Mouse (Mus musculus): ENCODE data around the gene Dscaml1. TPM values are rescaled to one million over a fixed set of nuclear protein-coding genes. Genes with fewer than 3 reads are reported as not detected.

The Dscaml1 gene
- polyA plus RNA-seq, 1 experiment from 2014 or later: 0.23 TPM

DNA sequence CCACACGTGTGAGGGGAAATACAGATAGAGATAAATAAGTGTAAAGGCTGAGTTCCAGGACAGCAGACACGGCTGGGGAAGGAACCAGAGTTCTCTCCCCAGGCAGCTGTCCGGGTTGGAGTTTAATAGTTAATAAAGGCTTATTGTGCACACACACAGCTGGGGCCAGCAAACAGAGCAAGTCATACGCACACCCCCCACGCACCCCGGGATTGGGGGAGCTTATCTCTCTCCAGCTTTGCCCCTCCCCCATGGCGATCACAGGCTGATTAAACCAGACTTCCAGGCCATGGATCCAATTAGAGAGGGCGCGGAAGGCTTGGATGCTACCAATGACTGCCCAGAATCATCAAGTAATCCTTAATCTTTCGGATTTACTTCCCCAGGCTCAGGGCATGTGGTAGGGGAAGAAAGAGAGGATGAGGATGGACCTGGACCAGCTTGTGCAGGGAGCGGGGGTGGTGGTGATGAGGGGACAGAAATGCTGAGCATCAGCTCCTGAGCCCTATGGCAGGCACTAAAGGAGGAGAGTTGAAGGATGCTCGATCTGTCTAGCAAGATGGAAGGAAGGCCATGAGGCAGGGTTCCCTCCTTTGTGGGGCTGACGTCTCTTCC is 119.7 kb downstream of the Dscaml1 start:
- H3K9me3 ChIP-seq (replicated peaks; ENCODE audit: control insufficient read depth, low read length): no peaks in the 10 kb centered on the region
- no peak overlapping the region for H3K9ac ChIP-seq (ENCODE audit: low read depth, low read length)
- H3K4me2 ChIP-seq: no peak overlapping the region
- no peaks in the 10 kb centered on the region for H3K4me1 ChIP-seq (ENCODE audit: control insufficient read depth, insufficient read depth, low read length)
- H3K4me3 ChIP-seq (ENCODE audit: low read depth, low read length): no peak overlapping the region
- 49% methylated on average over 13 of the region's 13 CpGs for WGBS (ENCODE audit: insufficient replicate concordance)
- H3K36me3 ChIP-seq (ENCODE audit: control insufficient read depth, insufficient read depth, low read length): no peaks in the 10 kb centered on the region
- peaks cover 10% of the 10 kb centered on the region; the same call in 1 of the 2 replicates for H3K27me3 ChIP-seq (ENCODE audit: control insufficient read depth, insufficient read depth, low read length)
- no peak for ATAC-seq (replicated peaks; ENCODE audit: insufficient number of reproducible peaks, low FRiP score, low TSS enrichment)
- no peak overlapping the region for H3K27ac ChIP-seq (ENCODE audit: low read depth, low read length)

DNA sequence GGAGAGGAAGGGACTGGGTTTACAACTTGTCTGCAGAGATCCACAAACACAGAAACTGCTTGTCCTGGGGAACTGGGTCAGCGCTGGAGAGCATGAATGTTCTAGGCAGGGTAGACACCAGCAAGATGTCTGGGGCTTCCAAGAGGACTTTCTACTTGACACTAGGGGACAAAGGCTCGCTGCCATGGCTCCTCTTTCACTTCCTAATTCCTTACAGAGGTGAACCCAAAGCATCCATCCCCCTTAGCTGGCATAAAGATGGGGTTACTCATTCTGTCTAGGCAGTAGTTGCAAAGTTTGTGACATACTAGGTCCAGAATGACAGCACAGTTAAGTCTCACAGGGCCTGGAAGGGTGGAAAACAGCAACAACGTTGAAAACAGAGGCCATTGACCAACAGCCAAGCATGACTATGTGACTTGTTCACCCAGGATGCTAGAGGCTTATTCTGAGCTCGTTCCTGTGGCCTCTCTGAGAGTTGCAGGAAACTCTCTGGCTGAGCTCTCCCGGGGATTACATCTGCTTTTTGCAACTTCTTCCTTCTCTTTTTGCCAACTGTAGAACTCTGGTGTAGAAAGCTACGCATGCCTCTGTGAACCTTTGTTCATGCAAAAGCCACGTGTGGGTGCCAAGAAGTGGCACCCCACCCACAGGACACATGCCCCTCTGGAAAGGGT is 120.6 kb downstream of the Dscaml1 start:
- Histone ChIP-seq H3K4me3 (ENCODE audit: low read depth, low read length) (no peak overlapping the region), H3K27me3 (ENCODE audit: control insufficient read depth, insufficient read depth, low read length) (peaks cover 11% of the 10 kb centered on the region), H3K4me2 (no peak overlapping the region), H3K27ac (ENCODE audit: low read depth, low read length) (no peak overlapping the region), H3K36me3 (ENCODE audit: control insufficient read depth, insufficient read depth, low read length) (no peaks in the 10 kb centered on the region), H3K9me3 (replicated peaks; ENCODE audit: control insufficient read depth, low read length) (no peaks in the 10 kb centered on the region), H3K4me1 (ENCODE audit: control insufficient read depth, insufficient read depth, low read length) (no peaks in the 10 kb centered on the region), H3K9ac (ENCODE audit: low read depth, low read length) (no peak overlapping the region)
- no peak for ATAC-seq (replicated peaks; ENCODE audit: insufficient number of reproducible peaks, low FRiP score, low TSS enrichment)
- 78% methylated on average over 7 of the region's 7 CpGs for WGBS (ENCODE audit: insufficient replicate concordance)

DNA sequence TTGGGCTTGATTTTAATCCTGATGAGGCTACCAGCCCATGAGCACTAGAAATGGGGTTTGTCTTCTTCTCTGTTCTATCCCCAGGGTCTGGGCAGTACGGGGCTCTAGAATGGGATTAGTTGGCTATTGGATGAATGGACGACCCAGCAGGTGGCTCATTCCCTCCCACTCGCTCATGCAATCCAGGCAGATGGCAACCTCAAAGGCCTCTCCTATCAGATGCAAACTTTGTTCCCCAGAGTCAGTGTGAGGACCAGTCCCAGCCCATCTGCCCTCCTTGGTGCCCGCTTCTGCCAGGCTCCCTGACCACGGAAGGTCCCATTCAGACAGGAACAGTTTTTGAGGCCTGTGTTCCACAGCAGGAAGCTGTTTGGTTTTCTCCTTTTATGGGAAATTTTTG is 123.4 kb downstream of the Dscaml1 start:
- Histone ChIP-seq H3K4me2 (no peak overlapping the region), H3K27ac (ENCODE audit: low read depth, low read length) (no peak overlapping the region), H3K36me3 (ENCODE audit: control insufficient read depth, insufficient read depth, low read length) (no peaks in the 10 kb centered on the region), H3K27me3 (ENCODE audit: control insufficient read depth, insufficient read depth, low read length) (peaks cover 8% of the 10 kb centered on the region), H3K9ac (ENCODE audit: low read depth, low read length) (no peak overlapping the region), H3K4me1 (ENCODE audit: control insufficient read depth, insufficient read depth, low read length) (no peaks in the 10 kb centered on the region), H3K9me3 (replicated peaks; ENCODE audit: control insufficient read depth, low read length) (no peaks in the 10 kb centered on the region), H3K4me3 (ENCODE audit: low read depth, low read length) (no peak overlapping the region)
- WGBS (ENCODE audit: insufficient replicate concordance): 43% methylated on average over 5 of the region's 5 CpGs
- no peak for ATAC-seq (replicated peaks; ENCODE audit: insufficient number of reproducible peaks, low FRiP score, low TSS enrichment)

DNA sequence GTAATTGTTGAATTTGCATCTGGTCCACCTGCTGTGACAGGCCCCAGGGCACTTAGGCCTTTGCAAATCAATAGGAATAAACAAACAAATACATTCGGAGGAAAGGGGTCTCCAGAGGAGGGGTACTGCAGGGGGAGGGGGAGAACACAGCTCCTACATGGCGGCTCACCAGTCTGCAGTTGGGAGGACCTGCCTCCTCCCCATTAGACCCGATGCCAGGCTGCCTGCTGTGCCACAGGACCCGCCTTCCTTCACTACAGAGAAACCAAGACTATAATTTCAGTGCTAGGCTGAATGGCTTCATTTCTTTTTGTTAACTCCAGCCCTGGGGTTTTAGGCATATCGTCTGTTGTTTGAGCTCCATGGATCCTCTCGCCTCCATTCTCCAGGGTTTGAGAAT is 123.8 kb downstream of the Dscaml1 start:
- Histone ChIP-seq H3K4me2 (no peak overlapping the region), H3K4me3 (ENCODE audit: low read depth, low read length) (no peak overlapping the region), H3K9ac (ENCODE audit: low read depth, low read length) (no peak overlapping the region), H3K36me3 (ENCODE audit: control insufficient read depth, insufficient read depth, low read length) (no peaks in the 10 kb centered on the region), H3K4me1 (ENCODE audit: control insufficient read depth, insufficient read depth, low read length) (no peaks in the 10 kb centered on the region), H3K27ac (ENCODE audit: low read depth, low read length) (no peak overlapping the region), H3K9me3 (replicated peaks; ENCODE audit: control insufficient read depth, low read length) (no peaks in the 10 kb centered on the region), H3K27me3 (ENCODE audit: control insufficient read depth, insufficient read depth, low read length) (peaks cover 8% of the 10 kb centered on the region)
- ATAC-seq (replicated peaks; ENCODE audit: insufficient number of reproducible peaks, low FRiP score, low TSS enrichment): no peak
- WGBS (ENCODE audit: insufficient replicate concordance): 40% methylated on average over 6 of the region's 6 CpGs

DNA sequence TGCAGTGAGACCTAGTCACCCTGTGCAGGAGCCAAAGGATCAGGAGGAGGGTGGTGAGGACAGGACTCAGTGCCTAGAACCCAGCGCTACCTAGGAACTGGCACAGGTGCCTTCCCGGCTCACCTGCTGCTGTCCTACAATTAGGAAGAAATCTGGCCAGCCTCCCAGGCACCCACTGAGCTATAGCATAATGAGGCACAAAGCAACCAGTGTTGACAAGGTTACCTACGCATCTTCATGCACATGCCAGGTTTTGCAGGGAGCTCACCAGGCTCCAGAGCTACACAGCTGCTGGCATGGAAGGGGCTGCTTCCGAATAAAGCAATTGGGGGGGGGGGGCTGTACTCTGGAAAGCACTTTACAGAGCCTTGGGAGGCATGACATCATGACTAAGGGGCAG is 124.2 kb downstream of the Dscaml1 start:
- 68% methylated on average over 4 of the region's 4 CpGs for WGBS (ENCODE audit: insufficient replicate concordance)
- H3K27me3 ChIP-seq (ENCODE audit: control insufficient read depth, insufficient read depth, low read length): peaks cover 7% of the 10 kb centered on the region
- no peak overlapping the region for H3K4me2 ChIP-seq
- no peaks in the 10 kb centered on the region for H3K4me1 ChIP-seq (ENCODE audit: control insufficient read depth, insufficient read depth, low read length)
- no peak for ATAC-seq (replicated peaks; ENCODE audit: insufficient number of reproducible peaks, low FRiP score, low TSS enrichment)
- H3K27ac ChIP-seq (ENCODE audit: low read depth, low read length): no peak overlapping the region
- H3K9ac ChIP-seq (ENCODE audit: low read depth, low read length): no peak overlapping the region
- no peaks in the 10 kb centered on the region for H3K36me3 ChIP-seq (ENCODE audit: control insufficient read depth, insufficient read depth, low read length)
- no peaks in the 10 kb centered on the region for H3K9me3 ChIP-seq (replicated peaks; ENCODE audit: control insufficient read depth, low read length)
- H3K4me3 ChIP-seq (ENCODE audit: low read depth, low read length): no peak overlapping the region

DNA sequence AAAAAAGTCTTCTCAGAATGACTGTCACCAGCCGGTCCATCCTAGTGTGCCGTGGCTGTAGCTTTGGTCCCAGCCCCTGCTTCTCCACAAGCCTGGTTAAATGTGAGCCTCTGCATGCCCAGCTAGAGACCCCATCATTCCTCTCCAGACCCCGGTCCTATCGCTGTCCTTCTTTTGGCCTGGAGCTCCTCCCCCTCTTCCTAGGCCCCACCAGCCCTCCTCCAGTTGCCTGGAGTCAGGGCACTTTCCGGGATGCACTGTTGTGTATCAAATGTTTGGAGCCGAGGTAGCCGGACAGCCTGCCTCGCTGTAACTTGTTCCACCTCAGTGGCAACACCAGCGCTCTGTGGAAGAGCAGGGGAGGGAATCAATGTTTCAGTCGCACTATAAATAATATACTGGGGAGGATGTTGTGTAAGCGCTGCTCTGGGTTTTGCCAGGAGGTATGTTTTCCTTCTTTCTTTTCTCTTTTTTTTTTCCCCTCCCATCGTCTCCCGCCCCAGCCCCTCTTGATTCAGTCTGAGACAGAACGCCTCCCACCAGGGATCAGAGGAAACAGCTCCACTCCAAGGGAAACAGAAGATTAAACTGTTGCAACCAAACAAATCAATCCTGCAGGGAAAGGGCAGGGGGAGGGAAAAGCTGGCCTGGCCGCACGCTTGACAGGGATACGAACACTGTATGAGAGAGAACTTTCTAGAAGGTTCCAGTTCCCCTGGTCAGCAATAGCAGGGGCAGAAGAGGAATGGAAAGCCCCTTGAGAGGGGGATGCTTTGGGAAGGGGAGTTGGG is 128.8 kb downstream of the Dscaml1 start:
- no peaks in the 10 kb centered on the region for H3K9me3 ChIP-seq (replicated peaks; ENCODE audit: control insufficient read depth, low read length)
- no peak; the same call in 1 of the 2 replicates for ATAC-seq (replicated peaks; ENCODE audit: insufficient number of reproducible peaks, low FRiP score, low TSS enrichment)
- H3K4me2 ChIP-seq: peak overlapping the region; percentile 3; the same call in 1 of the 2 replicates
- peaks cover 3% of the 10 kb centered on the region for H3K27me3 ChIP-seq (ENCODE audit: control insufficient read depth, insufficient read depth, low read length)
- no peak overlapping the region for H3K9ac ChIP-seq (ENCODE audit: low read depth, low read length)
- H3K4me1 ChIP-seq (ENCODE audit: control insufficient read depth, insufficient read depth, low read length): no peaks in the 10 kb centered on the region
- 31% methylated on average over 17 of the region's 17 CpGs for WGBS (ENCODE audit: insufficient replicate concordance)
- H3K4me3 ChIP-seq (ENCODE audit: low read depth, low read length): no peak overlapping the region
- H3K27ac ChIP-seq (ENCODE audit: low read depth, low read length): no peak overlapping the region; the same call in 1 of the 2 replicates
- H3K36me3 ChIP-seq (ENCODE audit: control insufficient read depth, insufficient read depth, low read length): no peaks in the 10 kb centered on the region

DNA sequence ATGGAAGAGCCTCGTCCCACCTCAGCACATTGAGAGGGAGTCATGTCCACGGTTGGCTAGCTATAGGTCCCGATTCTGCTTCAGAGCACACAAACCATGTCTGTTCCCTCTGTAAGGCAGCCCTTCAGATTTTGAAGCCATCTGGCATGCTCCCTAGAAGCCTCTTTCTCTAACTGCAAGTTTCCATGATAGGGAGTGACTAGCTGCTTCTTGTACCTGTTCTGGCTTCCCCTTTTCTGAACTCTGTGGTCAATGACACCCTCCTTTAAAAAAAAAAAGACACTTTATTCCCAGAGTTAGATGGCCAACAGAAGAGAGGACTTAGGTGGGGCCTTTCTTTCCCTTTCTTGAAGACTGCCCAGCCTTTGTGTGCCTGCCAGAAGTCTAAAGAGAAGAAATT is 130.5 kb downstream of the Dscaml1 start:
- Histone ChIP-seq H3K27ac (ENCODE audit: low read depth, low read length) (no peak overlapping the region), H3K27me3 (ENCODE audit: control insufficient read depth, insufficient read depth, low read length) (peaks cover 1% of the 10 kb centered on the region), H3K4me1 (ENCODE audit: control insufficient read depth, insufficient read depth, low read length) (no peaks in the 10 kb centered on the region), H3K4me2 (no peak overlapping the region), H3K9me3 (replicated peaks; ENCODE audit: control insufficient read depth, low read length) (no peaks in the 10 kb centered on the region), H3K9ac (ENCODE audit: low read depth, low read length) (no peak overlapping the region), H3K4me3 (ENCODE audit: low read depth, low read length) (no peak overlapping the region), H3K36me3 (ENCODE audit: control insufficient read depth, insufficient read depth, low read length) (no peaks in the 10 kb centered on the region)
- ATAC-seq (replicated peaks; ENCODE audit: insufficient number of reproducible peaks, low FRiP score, low TSS enrichment): no peak
- WGBS (ENCODE audit: insufficient replicate concordance): 86% methylated on average over 3 of the region's 3 CpGs

DNA sequence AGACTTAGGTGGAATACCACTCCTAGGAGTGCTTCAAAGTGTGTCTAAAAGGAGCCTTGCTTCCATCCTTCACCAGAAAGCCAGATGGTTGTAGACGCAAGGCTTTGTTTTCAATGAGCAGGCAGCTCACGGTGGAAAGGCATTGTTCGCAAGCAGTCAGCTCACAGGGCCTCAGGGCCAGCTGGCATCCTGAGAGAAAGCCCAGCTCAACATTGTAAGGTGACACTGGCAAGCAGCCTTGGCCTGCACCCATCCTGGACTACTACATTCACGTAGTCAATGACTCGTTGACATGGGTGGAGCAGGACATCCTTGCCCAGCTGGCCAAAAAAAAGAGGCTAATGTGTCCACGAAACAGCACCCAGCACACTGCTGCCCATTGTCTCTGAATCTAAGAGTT is 134.6 kb downstream of the Dscaml1 start:
- no peak overlapping the region for H3K27ac ChIP-seq (ENCODE audit: low read depth, low read length)
- H3K4me3 ChIP-seq (ENCODE audit: low read depth, low read length): no peak overlapping the region
- no peaks in the 10 kb centered on the region for H3K27me3 ChIP-seq (ENCODE audit: control insufficient read depth, insufficient read depth, low read length)
- H3K4me1 ChIP-seq (ENCODE audit: control insufficient read depth, insufficient read depth, low read length): no peaks in the 10 kb centered on the region
- no peak overlapping the region for H3K9ac ChIP-seq (ENCODE audit: low read depth, low read length)
- no peaks in the 10 kb centered on the region for H3K9me3 ChIP-seq (replicated peaks; ENCODE audit: control insufficient read depth, low read length)
- 78% methylated on average over 6 of the region's 6 CpGs for WGBS (ENCODE audit: insufficient replicate concordance)
- no peaks in the 10 kb centered on the region for H3K36me3 ChIP-seq (ENCODE audit: control insufficient read depth, insufficient read depth, low read length)
- no peak overlapping the region for H3K4me2 ChIP-seq
- no peak for ATAC-seq (replicated peaks; ENCODE audit: insufficient number of reproducible peaks, low FRiP score, low TSS enrichment)

Measured in heart, embryonic 11.5 days (tissue).